Mouse (Mus musculus) midbrain, postnatal 0 days (tissue): Measurements from ENCODE around the gene Hmx3. TPM values are rescaled to one million over a fixed set of nuclear protein-coding genes. Genes with fewer than 3 reads are reported as not detected.

ENCODE experiments used
- ATAC-seq: fragments of 200-750 bp; cut with Nextera tagmentation; 2 replicates; pipeline ENCODE4 v1.8.0; 2017; ENCODE audit warnings: moderate number of reproducible peaks, mild to moderate bottlenecking, moderate TSS enrichment, moderate library complexity; ENCODE audit not compliant: low FRiP score
- DNase-seq: peaks from one replicate; pipeline ENCODE4 v3.0.0-alpha.2; 2015; ENCODE audit warnings: low spot score
- H3K27ac ChIP-seq: fragments of 300-500 bp; sonication (generic); 2 replicates; pipeline ENCODE4 v1.5.1; 2014; ENCODE audit warnings: low read depth, mild to moderate bottlenecking, low read length, mixed read lengths
- H3K27me3 ChIP-seq: fragments of 300-500 bp; sonication (generic); 2 replicates; pipeline ENCODE4 v1.6.1; 2014; ENCODE audit warnings: low read length, control low read depth, mixed read lengths; ENCODE audit not compliant: insufficient read depth
- H3K36me3 ChIP-seq: fragments of 300-500 bp; sonication (generic); 2 replicates; pipeline ENCODE4 v1.6.1; 2014; ENCODE audit warnings: low read length, control low read depth, mixed read lengths; ENCODE audit not compliant: insufficient read depth
- H3K4me1 ChIP-seq: fragments of 300-500 bp; sonication (generic); 2 replicates; pipeline ENCODE4 v1.6.1; 2014; ENCODE audit warnings: mild to moderate bottlenecking, control low read depth, antibody characterized with exemption, low read length, mixed read lengths; ENCODE audit not compliant: insufficient read depth
- H3K4me2 ChIP-seq: fragments of 300-500 bp; sonication (generic); 2 replicates; pipeline ENCODE4 v1.6.1; 2014; ENCODE audit warnings: low read depth, mild to moderate bottlenecking, low read length, mixed read lengths; ENCODE audit not compliant: poor library complexity, severe bottlenecking
- H3K4me3 ChIP-seq: fragments of 300-500 bp; sonication (generic); 2 replicates; pipeline ENCODE4 v1.5.1; 2014; ENCODE audit warnings: low read depth, mild to moderate bottlenecking, low read length, moderate library complexity
- H3K9ac ChIP-seq: fragments of 300-500 bp; sonication (generic); replicated peaks from 2 replicates; pipeline ENCODE4 v1.6.1; 2014; ENCODE audit warnings: mild to moderate bottlenecking, low read length, moderate library complexity, mixed read lengths; ENCODE audit not compliant: poor library complexity, severe bottlenecking
- H3K9me3 ChIP-seq: fragments of 300-500 bp; sonication (generic); 2 replicates; pipeline ENCODE4 v1.6.1; 2016; ENCODE audit warnings: low read length, control low read depth
- CTCF ChIP-seq: IDR thresholded peaks from 2 replicates; pipeline ENCODE4 v1.5.1; 2016; ENCODE audit warnings: antibody characterized with exemption, mild to moderate bottlenecking
- WGBS: fragments of 180-500 bp; shearing (Covaris S2); extraction: QIAGEN DNeasy Blood & Tissue Kit; methylation state at CpG from one replicate; pipeline ENCODE4 v1.1.7; 2014; 5-methylcytosine and 5-hydroxymethylcytosine counted together
- polyA plus RNA-seq: library from polyadenylated mRNA; unstranded; fragments of >200 nt; fragmentation: Nextera tagmentation; extraction: Ambion mirVana; gene quantifications from 2 replicates; pipeline ENCODE4 v1.2.1, GENCODE M21; 2015
- total RNA-seq: library from RNA; depleted of rRNA; stranded (reverse); fragments of >200 nt; gene quantifications from 2 replicates; pipeline ENCODE4 v1.2.3, GENCODE M21; 2014

Hmx3 gene
- total and polyA plus RNA-seq, 2 experiments from 2014 or later: 0.88 to 1.2 TPM

DNA sequence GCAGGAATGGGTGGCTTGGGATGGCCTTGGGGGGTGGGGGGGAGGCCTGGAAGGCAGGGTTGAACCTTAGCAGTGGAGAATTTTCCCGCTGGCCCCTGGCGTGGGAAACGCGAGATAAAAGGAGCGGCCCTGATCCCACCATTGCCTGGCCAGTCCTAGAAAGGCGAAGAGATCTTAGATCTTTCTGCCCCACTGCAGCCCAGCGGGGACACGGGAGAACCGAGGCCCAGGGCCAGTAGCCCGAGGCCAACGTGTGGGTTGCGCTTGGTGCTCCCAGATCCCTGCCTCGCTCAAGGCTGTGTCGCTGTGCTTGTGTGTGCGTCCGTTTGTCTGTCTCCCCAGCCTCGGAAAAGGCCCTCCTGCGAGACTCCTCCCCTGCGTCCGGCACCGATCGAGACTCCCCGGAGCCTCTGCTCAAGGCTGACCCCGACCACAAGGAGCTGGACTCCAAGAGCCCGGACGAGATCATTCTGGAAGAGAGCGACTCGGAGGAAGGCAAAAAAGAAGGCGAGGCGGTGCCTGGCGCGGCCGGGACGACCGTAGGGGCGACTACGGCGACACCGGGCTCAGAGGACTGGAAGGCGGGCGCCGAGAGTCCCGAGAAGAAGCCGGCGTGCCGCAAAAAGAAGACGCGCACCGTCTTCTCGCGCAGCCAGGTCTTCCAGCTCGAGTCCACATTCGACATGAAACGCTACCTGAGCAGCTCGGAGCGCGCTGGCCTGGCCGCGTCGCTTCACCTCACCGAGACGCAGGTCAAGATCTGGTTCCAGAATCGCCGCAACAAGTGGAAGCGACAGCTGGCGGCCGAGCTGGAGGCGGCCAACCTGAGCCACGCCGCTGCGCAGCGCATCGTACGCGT lies 1.2 kb downstream of the Hmx3 start:
- Histone ChIP-seq H3K4me3 (0 out of 2 replicates have a peak overlapping the region, but pooled peaks have one; percentile 6), H3K27ac (no peak overlapping the region), H3K4me1 (no peaks in the 10 kb centered on the region), H3K9me3 (no peaks in the 10 kb centered on the region), H3K9ac (no peak overlapping the region), H3K4me2 (no peak overlapping the region), H3K27me3 (peaks cover 80% of the 10 kb centered on the region), H3K36me3 (no peaks in the 10 kb centered on the region)
- no peak for TF ChIP-seq CTCF
- no peak for ATAC-seq
- WGBS: under 1% methylated on average over 75 of the region's 75 CpGs
- no peak for DNase-seq

- no peak overlapping the region for H3K9ac ChIP-seq
- no peaks in the 10 kb centered on the region for H3K9me3 ChIP-seq
- H3K36me3 ChIP-seq: no peaks in the 10 kb centered on the region
- no peak for TF ChIP-seq CTCF
- H3K27me3 ChIP-seq: peaks cover 78% of the 10 kb centered on the region
- ATAC-seq (no peak), DNase-seq (no peak)
- no peak overlapping the region for H3K4me2 ChIP-seq
- no peak overlapping the region for H3K4me3 ChIP-seq
- no peaks in the 10 kb centered on the region for H3K4me1 ChIP-seq
- H3K27ac ChIP-seq: no peak overlapping the region
- WGBS: 1% methylated on average over 5 of the region's 5 CpGs
Measured at GRCm38 (mm10) chr7:131544871-131545270, 2.2 kb downstream of the Hmx3 start.

GRCm38 (mm10) chr7:131545701-131546385 lies 3.2 kb downstream of the Hmx3 start:
- H3K4me2 ChIP-seq: no peak overlapping the region
- H3K9me3 ChIP-seq: no peaks in the 10 kb centered on the region
- H3K4me3 ChIP-seq: no peak overlapping the region
- WGBS: 3% methylated on average over 13 of the region's 13 CpGs
- H3K27ac ChIP-seq: no peak overlapping the region
- DNase-seq (no peak), ATAC-seq (no peak)
- peaks cover 80% of the 10 kb centered on the region for H3K27me3 ChIP-seq
- H3K4me1 ChIP-seq: no peaks in the 10 kb centered on the region
- TF ChIP-seq CTCF: no peak
- H3K36me3 ChIP-seq: no peaks in the 10 kb centered on the region
- H3K9ac ChIP-seq: no peak overlapping the region

DNA sequence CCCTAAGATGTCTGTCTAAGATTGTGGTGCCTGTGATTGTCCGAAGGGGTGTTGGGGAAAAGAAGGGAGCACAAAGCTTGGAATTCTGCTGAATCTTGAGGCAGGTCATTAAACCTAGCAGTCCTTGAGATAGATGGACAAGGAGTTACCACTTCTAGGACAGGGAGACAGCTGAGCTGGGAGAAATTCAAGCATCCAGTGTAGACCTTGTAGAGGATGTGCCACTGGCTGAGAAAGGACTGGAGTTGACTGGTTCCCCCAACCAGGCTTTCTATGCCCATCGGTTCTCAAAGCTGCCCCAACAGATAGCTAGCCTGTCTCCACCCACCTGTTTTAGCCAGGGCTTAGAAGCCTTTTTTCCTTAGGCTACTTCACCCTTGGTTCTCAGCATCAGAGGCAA lies 3.8 kb downstream of the Hmx3 start:
- H3K36me3 ChIP-seq: no peaks in the 10 kb centered on the region
- no peaks in the 10 kb centered on the region for H3K9me3 ChIP-seq
- no peak for TF ChIP-seq CTCF
- 0% methylated on average over 2 of the region's 2 CpGs for WGBS
- H3K27ac ChIP-seq: no peak overlapping the region
- H3K4me2 ChIP-seq: no peak overlapping the region
- DNase-seq: no peak
- ATAC-seq: no peak
- no peak overlapping the region for H3K4me3 ChIP-seq
- H3K27me3 ChIP-seq: peaks cover 80% of the 10 kb centered on the region
- no peak overlapping the region for H3K9ac ChIP-seq
- no peaks in the 10 kb centered on the region for H3K4me1 ChIP-seq

- Histone ChIP-seq H3K9me3 (no peaks in the 10 kb centered on the region), H3K4me3 (no peak overlapping the region), H3K27me3 (peaks cover 81% of the 10 kb centered on the region), H3K4me1 (no peaks in the 10 kb centered on the region), H3K9ac (no peak overlapping the region), H3K4me2 (no peak overlapping the region), H3K27ac (no peak overlapping the region), H3K36me3 (no peaks in the 10 kb centered on the region)
- 3% methylated on average over 5 of the region's 5 CpGs for WGBS
- DNase-seq: no peak
- no peak for ATAC-seq
- no peak for TF ChIP-seq CTCF
Measured at GRCm38 (mm10) chr7:131547481-131547880, 4.8 kb downstream of the Hmx3 start.

GRCm38 (mm10) chr7:131548473-131548872 lies 5.8 kb downstream of the Hmx3 start, which contains the start of gene Hmx2:
TSS of gene Hmx2 (plus strand) at chr7:131548773.
- Histone ChIP-seq H3K9ac (no peak within 1 kb of the TSS), H3K36me3 (no peaks in the 10 kb centered on the region), H3K4me2 (no peak within 1 kb of the TSS), H3K9me3 (no peaks in the 10 kb centered on the region), H3K4me3 (no peak within 1 kb of the TSS), H3K4me1 (no peaks in the 10 kb centered on the region), H3K27ac (no peak within 1 kb of the TSS), H3K27me3 (peaks cover 87% of the 10 kb centered on the region)
- DNase-seq (no peak), ATAC-seq (no peak)
- no peak for TF ChIP-seq CTCF
- 0% methylated on average over 3 of the region's 3 CpGs for WGBS
